Mouse (Mus musculus) liver, embryonic 16.5 days (tissue): ENCODE results near the gene Muc5ac. TPM values are rescaled to one million over a fixed set of nuclear protein-coding genes. Genes with fewer than 3 reads are reported as not detected.
A peak's percentile ranks its signal among the peaks of the same experiment; 100 is the strongest.

Source experiments
- ATAC-seq: fragments of 200-750 bp; cut with Nextera tagmentation; 2 replicates; pipeline ENCODE4 v1.8.0; 2017; ENCODE audit warnings: low read depth, mild to moderate bottlenecking, moderate number of reproducible peaks, moderate library complexity
- H3K27ac ChIP-seq: fragments of 300-500 bp; sonication (generic); 2 replicates; pipeline ENCODE4 v1.5.1; 2014; ENCODE audit warnings: mild to moderate bottlenecking, low read length
- H3K27me3 ChIP-seq: fragments of 300-500 bp; sonication (generic); 2 replicates; pipeline ENCODE4 v1.6.1; 2014; ENCODE audit warnings: low read depth, low read length, mixed read lengths; ENCODE audit not compliant: control insufficient read depth, insufficient read depth
- H3K36me3 ChIP-seq: fragments of 300-500 bp; sonication (generic); 2 replicates; pipeline ENCODE4 v1.6.1; 2014; ENCODE audit warnings: mild to moderate bottlenecking; ENCODE audit not compliant: control insufficient read depth, insufficient read depth
- H3K4me1 ChIP-seq: fragments of 300-500 bp; sonication (generic); 2 replicates; pipeline ENCODE4 v1.6.1; 2014; ENCODE audit warnings: low read depth, low read length, mixed read lengths; ENCODE audit not compliant: control insufficient read depth
- H3K4me2 ChIP-seq: fragments of 300-500 bp; sonication (generic); 2 replicates; pipeline ENCODE4 v1.6.1; 2014; ENCODE audit warnings: low read depth, low read length, mixed read lengths
- H3K4me3 ChIP-seq: fragments of 300-500 bp; sonication (generic); 2 replicates; pipeline ENCODE4 v1.5.1; 2014; ENCODE audit warnings: low read depth, mild to moderate bottlenecking, low read length
- H3K9ac ChIP-seq: fragments of 300-500 bp; sonication (generic); 2 replicates; pipeline ENCODE4 v1.6.1; 2014; ENCODE audit warnings: low read depth, low read length
- H3K9me3 ChIP-seq: fragments of 300-500 bp; sonication (generic); replicated peaks from 2 replicates; pipeline ENCODE4 v1.6.1; 2016; ENCODE audit warnings: low read length; ENCODE audit not compliant: control insufficient read depth
- WGBS: fragments of 180-500 bp; shearing (Covaris S2); extraction: QIAGEN DNeasy Blood & Tissue Kit; methylation state at CpG from one replicate; pipeline ENCODE4 v1.1.7; 2014; ENCODE audit not compliant: insufficient replicate concordance; 5-methylcytosine and 5-hydroxymethylcytosine counted together
- polyA plus RNA-seq: library from polyadenylated mRNA; unstranded; fragments of >200 nt; fragmentation: Nextera tagmentation; extraction: Ambion mirVana; gene quantifications from 2 replicates; pipeline ENCODE4 v1.2.1, GENCODE M21; 2015

Muc5ac gene
- polyA plus RNA-seq, 1 experiment from 2014 or later = not detected

- Histone ChIP-seq H3K27ac (no peak overlapping the region), H3K4me2 (no peak overlapping the region), H3K4me1 (no peaks in the 10 kb centered on the region), H3K9me3 (no peaks in the 10 kb centered on the region), H3K9ac (no peak overlapping the region), H3K36me3 (no peaks in the 10 kb centered on the region), H3K27me3 (no peaks in the 10 kb centered on the region), H3K4me3 (no peak overlapping the region)
- WGBS = 53% methylated on average over 3 of the region's 3 CpGs
- no peak for ATAC-seq
Measured at GRCm38 (mm10) chr7:141818267-141818666, 29.5 kb downstream of the Muc5ac start.

DNA sequence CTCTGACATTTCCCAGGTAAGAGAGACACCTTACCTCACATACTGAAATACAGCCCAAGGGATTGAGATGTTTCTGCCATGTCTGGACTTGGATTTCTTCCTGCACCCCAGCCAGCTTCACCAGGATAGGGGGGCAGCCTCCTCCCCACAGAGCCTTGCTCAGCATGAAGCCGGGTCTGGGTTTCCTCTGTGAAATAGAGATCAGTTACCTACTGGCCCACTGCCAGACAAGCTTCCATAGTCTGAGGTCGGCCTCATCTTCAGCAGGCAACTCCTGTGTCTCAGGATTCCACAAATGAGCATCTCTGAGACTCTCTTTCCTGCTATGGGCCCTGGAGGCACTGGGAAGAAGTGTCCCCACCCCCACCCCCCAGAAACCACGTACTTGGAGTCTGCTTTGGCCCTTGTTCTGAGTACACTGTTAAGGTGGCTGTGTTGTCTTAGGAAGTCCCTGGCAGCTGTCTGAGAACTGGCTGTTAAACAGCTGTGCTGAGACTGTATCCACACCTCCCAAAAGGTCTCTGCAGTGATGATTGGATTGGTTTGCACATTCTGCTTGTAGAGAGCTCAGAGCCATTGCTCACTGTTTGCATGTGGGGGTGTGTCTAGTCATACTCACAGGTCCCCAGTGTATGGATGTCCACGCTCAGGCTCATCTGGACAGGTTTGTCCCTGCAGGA, 34.0 kb downstream of the Muc5ac start:
- H3K4me3 ChIP-seq = no peak overlapping the region
- H3K4me1 ChIP-seq = no peaks in the 10 kb centered on the region
- no peak overlapping the region for H3K9ac ChIP-seq
- WGBS = 35% methylated on average over 4 of the region's 4 CpGs
- no peak for ATAC-seq
- H3K9me3 ChIP-seq = no peaks in the 10 kb centered on the region
- no peak overlapping the region for H3K4me2 ChIP-seq
- no peaks in the 10 kb centered on the region; the same call in 1 of the 2 replicates for H3K27me3 ChIP-seq
- no peaks in the 10 kb centered on the region for H3K36me3 ChIP-seq
- H3K27ac ChIP-seq = no peak overlapping the region

DNA sequence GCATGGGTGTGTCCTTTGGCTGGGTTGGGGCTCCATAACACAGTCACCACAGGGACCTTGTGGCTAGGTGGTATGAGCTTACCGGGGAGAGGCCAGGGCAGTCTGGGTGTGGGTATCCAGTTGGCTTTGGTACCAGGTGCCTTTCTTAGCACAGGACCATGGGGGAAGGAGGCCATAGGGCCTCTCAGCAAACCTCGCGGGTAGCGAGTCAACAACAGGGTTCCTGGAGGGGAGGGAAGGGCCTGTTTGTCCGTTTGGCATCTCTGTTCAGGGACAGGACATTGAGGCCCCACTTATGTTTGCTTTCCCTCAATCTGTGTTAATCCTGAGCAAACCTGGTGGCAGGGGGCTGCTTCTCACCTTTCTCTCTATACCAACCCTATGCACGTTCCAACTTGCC, 34.9 kb downstream of the Muc5ac start:
- Histone ChIP-seq H3K9ac (no peak overlapping the region), H3K4me3 (no peak overlapping the region), H3K4me2 (no peak overlapping the region), H3K27ac (no peak overlapping the region), H3K9me3 (no peaks in the 10 kb centered on the region), H3K36me3 (no peaks in the 10 kb centered on the region), H3K27me3 (no peaks in the 10 kb centered on the region; the same call in 1 of the 2 replicates), H3K4me1 (no peaks in the 10 kb centered on the region)
- whole genome bisulfite sequencing = 59% methylated on average over 6 of the region's 6 CpGs
- no peak for ATAC-seq

DNA sequence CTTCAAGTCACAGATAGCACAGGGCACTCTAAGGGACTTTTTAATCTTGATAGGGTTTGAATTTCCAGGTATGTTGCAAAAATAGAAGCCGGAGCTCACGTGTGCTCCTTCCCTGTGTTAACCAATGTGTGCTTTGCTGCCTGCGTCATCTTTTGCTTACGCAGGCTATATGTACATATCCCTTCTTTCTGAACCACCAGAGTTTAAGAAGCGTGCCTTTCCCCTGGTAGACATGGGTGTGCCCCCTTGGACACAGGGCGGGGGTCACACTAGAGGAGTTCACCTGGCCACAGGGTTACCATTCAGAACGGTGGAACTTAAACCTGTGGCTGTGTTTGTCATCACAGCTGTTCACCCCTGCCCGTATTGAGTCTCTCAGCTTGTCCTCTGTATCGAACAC, 35.6 kb downstream of the Muc5ac start:
- Histone ChIP-seq H3K27me3 (no peaks in the 10 kb centered on the region; the same call in 1 of the 2 replicates), H3K4me2 (no peak overlapping the region), H3K36me3 (no peaks in the 10 kb centered on the region), H3K4me1 (no peaks in the 10 kb centered on the region), H3K9ac (no peak overlapping the region), H3K4me3 (no peak overlapping the region), H3K9me3 (no peaks in the 10 kb centered on the region), H3K27ac (no peak overlapping the region)
- ATAC-seq = no peak
- WGBS = 68% methylated on average over 9 of the region's 9 CpGs

- Histone ChIP-seq H3K4me2 (no peak overlapping the region), H3K4me1 (no peaks in the 10 kb centered on the region), H3K36me3 (no peaks in the 10 kb centered on the region), H3K27ac (no peak overlapping the region), H3K27me3 (no peaks in the 10 kb centered on the region), H3K4me3 (no peak overlapping the region), H3K9ac (no peak overlapping the region), H3K9me3 (no peaks in the 10 kb centered on the region)
- ATAC-seq = no peak
- 19% methylated on average over 7 of the region's 7 CpGs for WGBS
Measured at GRCm38 (mm10) chr7:141835941-141836340, 47.2 kb downstream of the Muc5ac start.

- Histone ChIP-seq H3K27ac (no peak overlapping the region), H3K9me3 (no peaks in the 10 kb centered on the region), H3K36me3 (no peaks in the 10 kb centered on the region), H3K9ac (no peak overlapping the region), H3K4me1 (no peaks in the 10 kb centered on the region), H3K4me3 (no peak overlapping the region), H3K27me3 (no peaks in the 10 kb centered on the region), H3K4me2 (no peak overlapping the region)
- ATAC-seq = no peak
- 23% methylated on average over 8 of the region's 8 CpGs for WGBS
Measured at GRCm38 (mm10) chr7:141836423-141836822, 47.7 kb downstream of the Muc5ac start.

DNA sequence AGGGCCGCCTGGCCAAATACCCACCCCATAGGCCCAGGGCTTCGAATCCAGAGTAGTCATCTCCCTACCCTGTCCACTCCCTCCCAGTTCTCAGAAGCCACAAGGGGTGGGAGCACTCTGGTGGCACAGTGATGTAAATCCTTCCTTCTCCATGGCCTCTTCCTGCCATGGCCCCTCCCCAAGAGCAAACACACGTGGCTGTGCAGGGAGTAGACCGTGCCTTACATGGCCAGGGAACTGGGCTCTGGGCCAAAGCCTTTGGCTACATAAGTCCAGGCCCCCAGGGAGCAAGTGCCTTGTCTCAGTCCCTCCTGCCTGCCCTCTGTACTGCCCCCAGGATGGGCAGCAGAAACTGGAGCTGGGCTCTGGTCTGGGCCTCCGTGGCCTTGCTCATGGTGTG, 50.0 kb downstream of the Muc5ac start, which contains the start of gene Muc5b:
Gene Muc5b, plus strand, starts transcription at position 292 of the 400 bp plus-strand sequence.
- H3K27ac ChIP-seq = no peak within 1 kb of the TSS
- H3K36me3 ChIP-seq = no peaks in the 10 kb centered on the region
- no peak within 1 kb of the TSS for H3K4me3 ChIP-seq
- H3K27me3 ChIP-seq = no peaks in the 10 kb centered on the region
- no peaks in the 10 kb centered on the region for H3K9me3 ChIP-seq
- no peak within 1 kb of the TSS for H3K4me2 ChIP-seq
- no peak within 1 kb of the TSS for H3K9ac ChIP-seq
- ATAC-seq = 0 out of 2 replicates have a peak, but pooled peaks have one; percentile 16
- 37% methylated on average over 5 of the region's 5 CpGs for WGBS
- no peaks in the 10 kb centered on the region for H3K4me1 ChIP-seq

DNA sequence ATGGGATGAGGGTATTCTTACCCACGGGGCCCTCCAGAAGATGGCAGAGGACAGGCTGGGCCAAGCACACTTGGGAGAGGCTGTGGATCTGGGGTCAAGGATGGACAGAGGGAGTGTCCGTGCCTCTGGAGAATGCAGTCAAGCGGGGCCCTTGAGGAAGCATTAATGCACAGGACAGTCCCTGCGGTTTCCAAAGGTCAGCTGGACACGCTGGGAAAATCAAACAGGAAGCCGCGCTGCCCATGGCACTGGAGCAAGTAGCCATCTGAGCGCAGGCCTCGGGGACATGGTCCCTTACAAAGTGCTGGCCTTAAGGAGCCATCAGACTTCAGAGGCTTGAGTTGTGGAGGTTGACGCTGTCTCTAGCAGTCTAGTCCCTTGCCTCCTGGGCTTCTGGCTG, 51.6 kb downstream of the Muc5ac start:
- ATAC-seq = no peak
- Histone ChIP-seq H3K36me3 (no peaks in the 10 kb centered on the region), H3K4me1 (no peaks in the 10 kb centered on the region), H3K4me2 (no peak overlapping the region), H3K27me3 (no peaks in the 10 kb centered on the region), H3K4me3 (no peak overlapping the region), H3K9ac (no peak overlapping the region), H3K27ac (no peak overlapping the region), H3K9me3 (no peaks in the 10 kb centered on the region)
- WGBS = 71% methylated on average over 10 of the region's 10 CpGs

DNA sequence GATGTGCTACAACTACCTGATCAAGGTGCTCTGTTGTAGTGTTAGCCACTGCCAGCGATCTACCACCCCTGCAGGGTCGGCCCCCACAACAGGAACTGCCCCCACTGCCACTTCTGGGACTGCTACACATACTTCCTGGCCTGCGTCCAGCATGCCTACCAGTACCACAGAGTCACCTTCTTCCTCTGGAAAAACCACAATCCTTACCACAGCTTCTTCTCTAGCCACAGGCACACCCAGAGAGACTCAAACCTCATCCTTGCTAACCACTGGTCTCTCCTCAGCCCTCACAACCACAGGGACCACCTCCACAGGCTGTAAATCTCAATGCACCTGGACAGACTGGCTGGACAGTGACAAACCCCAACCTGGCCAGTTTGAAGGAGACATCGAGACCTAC, 72.3 kb downstream of the Muc5ac start:
- Histone ChIP-seq H3K27me3 (no peaks in the 10 kb centered on the region), H3K4me2 (no peak overlapping the region), H3K4me1 (no peaks in the 10 kb centered on the region), H3K9me3 (no peaks in the 10 kb centered on the region), H3K9ac (no peak overlapping the region), H3K4me3 (no peak overlapping the region), H3K36me3 (no peaks in the 10 kb centered on the region), H3K27ac (no peak overlapping the region)
- ATAC-seq = no peak
- WGBS = 20% methylated on average over 4 of the region's 4 CpGs
